Mouse (Mus musculus): ENCODE data around the gene Grm8. TPM values are rescaled to one million over a fixed set of nuclear protein-coding genes. Genes with fewer than 3 reads are reported as not detected.

The Grm8 gene
- polyA plus RNA-seq, 1 experiment from 2014 or later: 7.7 TPM

GRCm38 (mm10) chr6:28017653-28018052, 117.3 kb downstream of the Grm8 start:
- no peaks in the 10 kb centered on the region for H3K27me3 ChIP-seq
- no peaks in the 10 kb centered on the region for H3K9me3 ChIP-seq
- H3K4me3 ChIP-seq: no peak overlapping the region
- H3K36me3 ChIP-seq: no peaks in the 10 kb centered on the region
- WGBS: 86% methylated on average over 1 of the region's 1 CpGs
- no peaks in the 10 kb centered on the region for H3K4me1 ChIP-seq (replicated peaks)
- H3K9ac ChIP-seq: no peak overlapping the region
- no peak overlapping the region for H3K27ac ChIP-seq (replicated peaks)
- no peak for ATAC-seq (ENCODE audit: low read depth)
- H3K4me2 ChIP-seq: no peak overlapping the region

DNA sequence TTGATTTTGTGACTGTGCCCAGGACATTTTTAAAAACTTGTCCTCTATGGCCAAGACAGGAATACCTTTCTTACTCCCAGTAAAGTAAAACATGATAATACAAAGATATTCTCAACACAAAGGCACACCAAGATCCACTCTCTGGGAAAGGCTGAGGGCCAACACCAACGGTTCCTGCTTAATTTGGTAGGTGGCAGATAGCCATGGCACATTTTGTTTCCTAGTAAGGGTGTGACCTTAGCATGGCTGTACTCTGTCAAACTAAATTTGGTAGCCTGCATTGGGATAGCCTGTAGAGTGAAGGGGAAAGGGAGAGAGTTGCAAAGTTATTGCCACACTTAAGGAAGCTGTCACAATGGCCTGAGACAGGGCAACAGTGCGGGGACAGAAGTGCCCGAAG, 128.0 kb downstream of the Grm8 start:
- H3K4me3 ChIP-seq: no peak overlapping the region
- ATAC-seq (ENCODE audit: low read depth): no peak
- H3K36me3 ChIP-seq: no peaks in the 10 kb centered on the region

GRCm38 (mm10) chr6:27997250-27997649, 137.7 kb downstream of the Grm8 start:
- Histone ChIP-seq H3K4me1 (replicated peaks) (no peaks in the 10 kb centered on the region), H3K4me3 (no peak overlapping the region), H3K27ac (replicated peaks) (no peak overlapping the region), H3K9me3 (no peaks in the 10 kb centered on the region), H3K9ac (no peak overlapping the region), H3K36me3 (no peaks in the 10 kb centered on the region), H3K4me2 (no peak overlapping the region), H3K27me3 (no peaks in the 10 kb centered on the region)
- 90% methylated on average over 2 of the region's 2 CpGs for WGBS
- ATAC-seq (ENCODE audit: low read depth): no peak

More for the DNA sequence above, 128.0 kb downstream of the Grm8 start:
- no peaks in the 10 kb centered on the region for H3K27me3 ChIP-seq
- no peak overlapping the region for H3K9ac ChIP-seq
- H3K27ac ChIP-seq (replicated peaks): no peak overlapping the region
- H3K4me2 ChIP-seq: no peak overlapping the region
- H3K4me1 ChIP-seq (replicated peaks): no peaks in the 10 kb centered on the region
- 93% methylated on average over 3 of the region's 3 CpGs for WGBS
- no peaks in the 10 kb centered on the region for H3K9me3 ChIP-seq

- Histone ChIP-seq H3K27me3 (no peaks in the 10 kb centered on the region), H3K36me3 (no peaks in the 10 kb centered on the region), H3K27ac (replicated peaks) (no peak overlapping the region), H3K4me3 (no peak overlapping the region), H3K4me2 (no peak overlapping the region), H3K4me1 (replicated peaks) (no peaks in the 10 kb centered on the region), H3K9ac (no peak overlapping the region), H3K9me3 (no peaks in the 10 kb centered on the region)
- ATAC-seq (ENCODE audit: low read depth): no peak
- 72% methylated on average over 4 of the region's 4 CpGs for WGBS
These were observed 143.7 kb downstream of the Grm8 start for GRCm38 (mm10) chr6:27991241-27991640.

DNA sequence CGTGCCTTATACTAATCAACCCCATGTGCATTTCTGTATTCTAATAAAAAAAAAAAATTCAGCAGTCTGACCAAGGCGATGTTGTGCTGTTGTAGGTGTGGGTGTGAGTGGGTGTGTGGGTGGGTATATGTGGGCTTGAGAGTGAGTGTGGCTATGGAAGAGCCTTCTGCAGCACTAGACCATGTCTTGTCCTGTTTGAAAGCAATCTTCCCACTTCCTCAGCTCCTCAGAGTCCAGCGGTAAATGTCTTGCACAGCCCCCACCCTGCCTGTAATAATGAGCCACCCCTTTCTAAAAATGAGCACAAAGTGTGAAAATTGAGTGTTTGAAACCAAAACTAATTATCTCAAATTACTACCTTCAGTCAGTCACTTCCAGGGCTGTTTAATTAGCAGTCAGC, 152.4 kb downstream of the Grm8 start:
- H3K4me3 ChIP-seq: no peak overlapping the region
- H3K9me3 ChIP-seq: no peaks in the 10 kb centered on the region
- H3K27me3 ChIP-seq: no peaks in the 10 kb centered on the region
- no peak overlapping the region for H3K27ac ChIP-seq (replicated peaks)
- 87% methylated on average over 3 of the region's 3 CpGs for WGBS
- no peaks in the 10 kb centered on the region for H3K36me3 ChIP-seq
- no peak overlapping the region for H3K9ac ChIP-seq
- no peaks in the 10 kb centered on the region for H3K4me1 ChIP-seq (replicated peaks)
- H3K4me2 ChIP-seq: no peak overlapping the region
- ATAC-seq (ENCODE audit: low read depth): no peak; the same call in 1 of the 2 replicates

GRCm38 (mm10) chr6:27982021-27982420, 153.0 kb downstream of the Grm8 start:
- Histone ChIP-seq H3K4me2 (no peak overlapping the region), H3K27ac (replicated peaks) (no peak overlapping the region), H3K4me1 (replicated peaks) (no peaks in the 10 kb centered on the region), H3K9me3 (no peaks in the 10 kb centered on the region), H3K27me3 (no peaks in the 10 kb centered on the region), H3K9ac (no peak overlapping the region), H3K4me3 (no peak overlapping the region), H3K36me3 (no peaks in the 10 kb centered on the region)
- 44% methylated on average over 1 of the region's 1 CpGs for WGBS
- ATAC-seq (ENCODE audit: low read depth): no peak

DNA sequence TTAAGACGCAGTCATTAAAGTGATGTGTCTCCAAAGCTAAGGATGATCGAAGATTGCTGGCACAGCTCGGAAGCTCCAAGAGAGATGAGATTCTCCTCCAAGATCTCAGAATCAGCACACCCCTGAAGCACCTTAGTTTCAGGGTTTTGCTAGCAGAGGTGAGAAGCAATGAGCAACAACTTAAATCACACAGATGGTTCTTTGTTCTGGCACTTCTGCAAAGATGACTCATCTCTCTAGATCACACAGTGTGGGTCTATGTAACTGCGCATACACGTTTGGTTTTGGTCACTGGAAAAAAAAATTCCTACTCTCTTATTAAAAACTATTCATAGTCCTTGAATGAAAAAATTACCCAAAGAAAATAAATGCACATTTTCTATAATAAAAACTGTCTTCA, 157.6 kb downstream of the Grm8 start:
- no peak overlapping the region for H3K4me2 ChIP-seq
- no peak for ATAC-seq (ENCODE audit: low read depth)

GRCm38 (mm10) chr6:27968859-27969258, 166.1 kb downstream of the Grm8 start:
- Histone ChIP-seq H3K9ac (no peak overlapping the region), H3K27ac (replicated peaks) (no peak overlapping the region), H3K4me1 (replicated peaks) (no peaks in the 10 kb centered on the region), H3K36me3 (no peaks in the 10 kb centered on the region), H3K4me3 (no peak overlapping the region), H3K27me3 (no peaks in the 10 kb centered on the region), H3K9me3 (no peaks in the 10 kb centered on the region), H3K4me2 (no peak overlapping the region)
- 96% methylated on average over 2 of the region's 2 CpGs for WGBS
- no peak for ATAC-seq (ENCODE audit: low read depth)

More for the DNA sequence above, 157.6 kb downstream of the Grm8 start:
- Histone ChIP-seq H3K9me3 (no peaks in the 10 kb centered on the region), H3K4me1 (replicated peaks) (no peaks in the 10 kb centered on the region), H3K9ac (no peak overlapping the region), H3K36me3 (no peaks in the 10 kb centered on the region), H3K4me3 (no peak overlapping the region), H3K27me3 (no peaks in the 10 kb centered on the region), H3K27ac (replicated peaks) (no peak overlapping the region)
- WGBS: 90% methylated on average over 5 of the region's 5 CpGs

DNA sequence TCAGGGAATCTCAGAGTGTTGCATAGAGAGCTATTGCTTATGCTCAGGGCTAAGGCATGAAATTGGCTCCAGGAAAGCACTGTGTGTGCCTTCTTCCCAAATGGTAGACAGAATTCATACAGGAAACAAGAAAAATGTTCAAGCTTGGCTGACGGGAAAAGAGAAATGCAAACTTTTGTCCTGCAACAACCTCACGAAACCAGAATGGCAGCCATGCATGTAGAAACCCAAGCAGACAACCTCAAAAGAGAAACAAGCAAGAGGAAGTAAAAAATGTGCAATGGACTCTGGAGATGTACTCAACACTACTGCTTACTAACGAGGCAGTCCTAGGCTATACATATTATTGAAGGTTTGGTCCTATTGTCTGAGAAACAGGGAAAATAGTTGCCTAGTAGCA, 167.9 kb downstream of the Grm8 start:
- H3K4me3 ChIP-seq: no peak overlapping the region

DNA sequence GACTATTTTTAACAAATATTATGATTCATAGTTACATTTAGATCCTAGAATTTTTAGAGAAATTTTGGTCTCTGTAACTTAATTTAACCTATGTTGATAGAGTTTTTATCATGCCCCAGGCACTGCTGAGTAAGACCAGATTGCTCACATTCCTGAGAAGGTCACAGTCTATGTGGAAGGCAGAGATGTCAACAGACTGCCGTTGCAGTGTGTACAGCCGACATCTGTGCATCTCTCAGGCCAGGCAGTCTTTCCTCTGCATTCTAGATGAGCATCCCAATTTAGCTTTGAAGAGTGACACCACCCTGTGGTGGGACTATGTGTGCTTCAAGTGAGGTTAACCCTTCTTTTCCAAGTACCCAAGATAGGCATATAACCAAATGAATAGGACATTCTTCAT, 169.7 kb downstream of the Grm8 start:
- Histone ChIP-seq H3K36me3 (no peaks in the 10 kb centered on the region), H3K4me2 (no peak overlapping the region), H3K9ac (no peak overlapping the region), H3K4me3 (no peak overlapping the region), H3K27ac (replicated peaks) (no peak overlapping the region), H3K9me3 (no peaks in the 10 kb centered on the region), H3K4me1 (replicated peaks) (no peaks in the 10 kb centered on the region), H3K27me3 (no peaks in the 10 kb centered on the region)
- ATAC-seq (ENCODE audit: low read depth): no peak
- WGBS: 72% methylated on average over 2 of the region's 2 CpGs

More for the DNA sequence above, 167.9 kb downstream of the Grm8 start:
- no peaks in the 10 kb centered on the region for H3K9me3 ChIP-seq
- no peaks in the 10 kb centered on the region for H3K4me1 ChIP-seq (replicated peaks)
- H3K9ac ChIP-seq: no peak overlapping the region
- H3K4me2 ChIP-seq: no peak overlapping the region
- no peaks in the 10 kb centered on the region for H3K27me3 ChIP-seq
- 86% methylated on average over 3 of the region's 3 CpGs for WGBS
- no peaks in the 10 kb centered on the region for H3K36me3 ChIP-seq
- ATAC-seq (ENCODE audit: low read depth): no peak
- no peak overlapping the region for H3K27ac ChIP-seq (replicated peaks)

DNA sequence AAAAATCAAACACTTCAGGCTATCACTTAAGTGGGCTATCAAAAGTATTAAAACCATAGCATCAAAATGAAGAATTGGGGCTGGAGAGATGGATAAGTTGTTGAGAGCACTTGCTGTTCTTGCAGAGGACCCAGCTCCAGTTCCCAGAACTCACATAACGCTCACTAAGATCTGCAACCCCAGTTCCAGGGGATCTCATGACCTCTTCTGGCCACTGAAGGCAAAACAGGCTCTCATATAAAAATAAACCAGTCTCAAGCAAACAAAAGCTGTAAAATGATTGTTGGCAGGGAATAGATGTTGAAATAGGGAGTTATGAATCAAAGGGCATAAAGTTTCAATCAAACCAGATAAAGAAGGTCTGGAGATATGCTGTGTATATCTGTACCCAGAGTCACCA, 171.1 kb downstream of the Grm8 start:
- Histone ChIP-seq H3K4me1 (replicated peaks) (no peaks in the 10 kb centered on the region), H3K4me3 (no peak overlapping the region), H3K27ac (replicated peaks) (no peak overlapping the region), H3K9ac (no peak overlapping the region), H3K36me3 (no peaks in the 10 kb centered on the region), H3K4me2 (no peak overlapping the region), H3K27me3 (no peaks in the 10 kb centered on the region), H3K9me3 (no peaks in the 10 kb centered on the region)
- WGBS: 89% methylated on average over 1 of the region's 1 CpGs
- ATAC-seq (ENCODE audit: low read depth): no peak

- H3K4me2 ChIP-seq: no peak overlapping the region
- H3K9me3 ChIP-seq: no peaks in the 10 kb centered on the region
- no peaks in the 10 kb centered on the region for H3K27me3 ChIP-seq
- H3K27ac ChIP-seq (replicated peaks): no peak overlapping the region
- 71% methylated on average over 6 of the region's 6 CpGs for WGBS
- peaks cover 5% of the 10 kb centered on the region; the same call in 1 of the 2 replicates for H3K4me1 ChIP-seq (replicated peaks)
- no peak overlapping the region for H3K4me3 ChIP-seq
- H3K9ac ChIP-seq: no peak overlapping the region
- no peak; the same call in 1 of the 2 replicates for ATAC-seq (ENCODE audit: low read depth)
- no peaks in the 10 kb centered on the region for H3K36me3 ChIP-seq
These were observed 178.6 kb downstream of the Grm8 start for GRCm38 (mm10) chr6:27956278-27956857.

DNA sequence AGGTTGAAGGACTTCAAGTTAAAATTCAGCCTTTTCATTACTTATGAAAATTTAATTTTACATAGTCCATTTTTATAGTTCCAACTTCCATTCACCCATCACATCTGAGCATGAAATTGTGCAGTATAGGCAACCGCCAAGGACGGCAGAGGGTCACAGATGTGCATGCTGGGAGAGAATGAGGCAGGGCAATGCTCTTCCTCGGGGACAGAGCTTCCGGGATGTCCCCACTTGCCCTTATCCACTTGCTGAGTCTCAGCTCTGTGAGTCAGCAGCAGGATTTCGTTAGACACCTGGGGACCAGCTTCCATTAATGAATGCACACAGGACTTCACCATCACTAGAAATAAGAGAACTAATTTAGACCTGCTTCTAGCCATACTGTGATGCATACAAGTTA, 183.5 kb downstream of the Grm8 start:
- ATAC-seq (ENCODE audit: low read depth): no peak
- Histone ChIP-seq H3K9ac (no peak overlapping the region), H3K4me1 (replicated peaks) (peaks cover 14% of the 10 kb centered on the region), H3K27me3 (no peaks in the 10 kb centered on the region), H3K4me2 (no peak overlapping the region), H3K36me3 (no peaks in the 10 kb centered on the region), H3K9me3 (no peaks in the 10 kb centered on the region), H3K27ac (replicated peaks) (no peak overlapping the region), H3K4me3 (no peak overlapping the region)
- 55% methylated on average over 5 of the region's 5 CpGs for WGBS

All from neural tube, embryonic 13.5 days (tissue).